Mouse (Mus musculus): Measurements from ENCODE around the gene Cdc25b.

GRCm38 (mm10) chr2:131209969-131210792 lies 23.4 kb downstream of the Cdc25b start:
- peak; percentile 100 for TF ChIP-seq CTCF (IDR thresholded peaks at IDR 0.05; ENCODE audit: low read depth)
- 0 out of 2 replicates have a peak, but pooled peaks have one; percentile 65 for TF ChIP-seq EP300 (IDR thresholded peaks at IDR 0.05; ENCODE audit: low read depth)
